In genomic region chr8:78828414-78828813, GRCm38 (mm10) we compare ENCODE assay signal across 21 mouse cellular contexts. TPM values are rescaled to one million over a fixed set of nuclear protein-coding genes. Genes with fewer than 3 reads are reported as not detected.
DNase-seq lines count a peak whose midpoint lies in the region; ATAC-seq and TF ChIP-seq lines count a peak whose summit lies in the region.
"Had no signal": no experiment of that assay in that cellular context is flagged by ENCODE, and none has a peak within 500 bp of the region (broad histone marks: within the 10 kb centered on the region; RNA-seq: fewer than 3 reads in every experiment).

No protein-coding gene starts in this region.

- intact Hi-C loops in left cerebral cortex, postnatal 4 days (cut with DNase I), result no loop called here
- intact Hi-C loops in left cerebral cortex, adult 2 months (cut with DNase I), result no loop called here

- no peak overlapping the region for H3K4me3 ChIP-seq in left cerebral cortex, adult 2 months
- H3K4me3 ChIP-seq in limb, embryonic 11.5 days (ENCODE audit: low read depth, low read length), result no peak overlapping the region
- H3K4me3 ChIP-seq: embryonic facial prominence, embryonic 13.5 days; heart, adult 2 months; hindbrain, embryonic 13.5 days; liver, embryonic 12.5 days had no signal

- no peak for ATAC-seq in limb, embryonic 11.5 days (ENCODE audit: insufficient number of reproducible peaks, low FRiP score, low TSS enrichment, low read depth)
- ATAC-seq: activated CD4-positive, CD25-positive, alpha-beta regulatory T cell, adult 4 months; intestine, postnatal 0 days; liver, embryonic 12.5 days; midbrain, embryonic 16.5 days; Patski had no signal

- 73% methylated on average over 11 of the region's 11 CpGs for WGBS in limb, embryonic 11.5 days

- no peak for TF ChIP-seq CTCF in left cerebral cortex, adult 2 months (IDR thresholded peaks at IDR 0.05)
- no peak for TF ChIP-seq CTCF in brain, embryonic 14.5 days (IDR thresholded peaks at IDR 0.05; ENCODE audit: borderline replicate concordance, extremely low read depth, insufficient read depth, insufficient read length)

- no peaks in the 10 kb centered on the region for H3K27me3 ChIP-seq in limb, embryonic 11.5 days (ENCODE audit: control insufficient read depth, insufficient read depth, low read length)
- H3K27me3 ChIP-seq: embryonic facial prominence, embryonic 13.5 days; hindbrain, embryonic 13.5 days; liver, embryonic 12.5 days had no signal

- no peak overlapping the region for H3K9ac ChIP-seq in limb, embryonic 11.5 days (ENCODE audit: low read length)
- H3K9ac ChIP-seq: embryonic facial prominence, embryonic 13.5 days; hindbrain, embryonic 13.5 days; liver, embryonic 12.5 days had no signal

- H3K9me3 ChIP-seq in limb, embryonic 11.5 days (ENCODE audit: control insufficient read depth, low read length), result no peaks in the 10 kb centered on the region
- H3K9me3 ChIP-seq: embryonic facial prominence, embryonic 13.5 days; hindbrain, embryonic 13.5 days; liver, embryonic 12.5 days had no signal

- DNase-seq in cerebellum, postnatal 10 days, result peak; percentile 89 to 90
- DNase-seq in cerebellum, adult 11-12 months, result no peak
- DNase-seq in left cerebral cortex, postnatal 4 days, result peak; percentile 82
- no peak for DNase-seq in left cerebral cortex, adult 2 months (ENCODE audit: extremely low spot score in 1 of 2, low spot score in 2 of 2)
- DNase-seq in brain, embryonic 14.5 days (ENCODE audit: low read depth), result peak; percentile 51
- peak; percentile 56 for DNase-seq in limb, embryonic 11.5 days (ENCODE audit: low spot score)
- DNase-seq in kidney, postnatal 25 days, result no peak
- DNase-seq in right cerebral cortex, postnatal 36 days (ENCODE audit: low spot score in 2 of 2), result no peak
- DNase-seq: gastrocnemius, postnatal 10 days; heart, adult 2 months; kidney, postnatal 10 days; right cerebral cortex, postnatal 25 days; thymus, postnatal 14 days had no signal

- no peak overlapping the region for H3K27ac ChIP-seq in left cerebral cortex, adult 2 months
- H3K27ac ChIP-seq in limb, embryonic 11.5 days (replicated peaks; ENCODE audit: low read depth, low read length), result no peak overlapping the region
- H3K27ac ChIP-seq: embryonic facial prominence, embryonic 13.5 days; heart, adult 2 months; hindbrain, embryonic 13.5 days; liver, embryonic 12.5 days; stomach, postnatal 0 days had no signal

- no peak overlapping the region for H3K4me2 ChIP-seq in limb, embryonic 11.5 days (ENCODE audit: low read depth, severe bottlenecking)
- H3K4me2 ChIP-seq: embryonic facial prominence, embryonic 13.5 days; hindbrain, embryonic 13.5 days; liver, embryonic 12.5 days had no signal

- no peak for TF ChIP-seq POLR2A in brain, embryonic 14.5 days (IDR thresholded peaks at IDR 0.05; ENCODE audit: borderline replicate concordance, extremely low read depth, insufficient read depth, insufficient read length, poor library complexity, severe bottlenecking)

- no peaks in the 10 kb centered on the region for H3K36me3 ChIP-seq in limb, embryonic 11.5 days (ENCODE audit: control insufficient read depth, insufficient read depth, low read length)
- H3K36me3 ChIP-seq: embryonic facial prominence, embryonic 13.5 days; hindbrain, embryonic 13.5 days; liver, embryonic 12.5 days had no signal

- 0 out of 2 replicates have a peak, but pooled peaks cover 3% of the 10 kb centered on the region for H3K4me1 ChIP-seq in limb, embryonic 11.5 days (ENCODE audit: control insufficient read depth, insufficient read depth, low read length)
- H3K4me1 ChIP-seq: liver, embryonic 12.5 days had no signal

RNA-seq across cellular contexts. Expression of gene Lsm6, which starts 7.5 kb away (rescaled TPM):
- 10 to 100 TPM; 68.3 to 77.1 TPM for total RNA-seq in left cerebral cortex, postnatal 4 days (2021)
- 10 to 100 TPM; 50.5 to 52.3 TPM for total RNA-seq in left cerebral cortex, adult 2 months (2021)
- polyA plus RNA-seq in brain, embryonic 14.5 days (2012; rRNA removed), result 65.8 and 67.8 TPM in 2 replicates
- 284 and 297 TPM in 2 replicates for polyA plus RNA-seq in limb, embryonic 11.5 days (2014; fragmentation: Nextera tagmentation; extraction: Ambion mirVana)

Comparison
In these comparisons a context has a peak if more than half of its experiments do, and no peak if none do; other contexts are left out.
1. DNase-seq: peak in cerebellum, postnatal 10 days (2 of 2), left cerebral cortex, postnatal 4 days (single experiment), brain, embryonic 14.5 days (single experiment) and limb, embryonic 11.5 days (single experiment); none in cerebellum, adult 11-12 months (single experiment), left cerebral cortex, adult 2 months (0 of 2), kidney, postnatal 25 days (0 of 2) and right cerebral cortex, postnatal 36 days (0 of 2).